Mouse (Mus musculus): ENCODE measurements around the gene Zfp935.
"Not testable (repeated sequence)": the region's sequence is repeated elsewhere in the genome, so short reads cannot be mapped to it uniquely, and the experiment has no call there.

DNA sequence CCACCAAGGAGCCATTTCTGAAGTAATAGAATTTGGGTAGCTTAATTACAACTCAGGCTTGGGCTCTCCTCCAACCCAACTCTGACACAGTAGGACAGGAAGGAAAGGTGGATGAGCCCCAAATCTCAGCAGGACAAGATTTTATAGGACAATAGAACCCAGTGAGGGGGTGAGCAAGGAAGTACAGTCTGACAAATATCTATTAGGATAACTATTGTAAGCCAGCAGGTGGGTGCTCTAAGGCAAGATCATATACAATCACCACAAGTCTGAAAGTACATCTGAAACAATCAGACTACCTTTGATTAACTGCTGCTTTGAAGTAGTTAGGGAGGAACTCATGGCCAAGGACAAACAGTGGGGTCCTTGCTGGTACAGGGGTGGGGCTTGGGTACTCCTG, 28.2 kb downstream of the Zfp935 start:
- not testable (repeated sequence) for TF ChIP-seq EP300 (optimal IDR thresholded peaks at IDR 0.05); CTCF (IDR thresholded peaks at IDR 0.05; ENCODE audit: low read depth)
